Mouse (Mus musculus) embryonic facial prominence, embryonic 10.5 days (tissue): ENCODE data around the gene Trh. TPM values are rescaled to one million over a fixed set of nuclear protein-coding genes. Genes with fewer than 3 reads are reported as not detected.

Experiments
- DNase-seq: peaks from one replicate; pipeline ENCODE4 v3.0.0-alpha.2; 2017; ENCODE audit warnings: low spot score
- H3K27ac ChIP-seq: fragments of 300-500 bp; sonication (generic); replicated peaks from 2 replicates; pipeline ENCODE4 v1.5.1; 2016; ENCODE audit warnings: mild to moderate bottlenecking
- H3K27me3 ChIP-seq: fragments of 300-500 bp; sonication (generic); replicated peaks from 2 replicates; pipeline ENCODE4 v1.6.1; 2016; ENCODE audit warnings: low read depth, mild to moderate bottlenecking; ENCODE audit not compliant: poor library complexity, severe bottlenecking
- H3K36me3 ChIP-seq: fragments of 300-500 bp; sonication (generic); replicated peaks from 2 replicates; pipeline ENCODE4 v1.6.1; 2016; ENCODE audit warnings: mild to moderate bottlenecking, moderate library complexity
- H3K4me1 ChIP-seq: fragments of 300-500 bp; sonication (generic); 2 replicates; pipeline ENCODE4 v1.6.1; 2016
- H3K4me3 ChIP-seq: fragments of 300-500 bp; sonication (generic); 2 replicates; pipeline ENCODE4 v1.5.1; 2016; ENCODE audit warnings: mild to moderate bottlenecking, moderate library complexity
- H3K9me3 ChIP-seq: fragments of 300-500 bp; sonication (generic); 2 replicates; pipeline ENCODE4 v1.6.1; 2016; ENCODE audit warnings: mild to moderate bottlenecking
- WGBS: fragments of 180-500 bp; shearing (Covaris S2); methylation state at CpG from one replicate; pipeline ENCODE4 v1.1.7; 2016; 5-methylcytosine and 5-hydroxymethylcytosine counted together
- polyA plus RNA-seq: library from polyadenylated mRNA; unstranded; fragments of >200 nt; fragmentation: Nextera tagmentation; extraction: Ambion mirVana; gene quantifications from 2 replicates; pipeline ENCODE4 v1.2.1, GENCODE M21; 2016

The Trh gene
- polyA plus RNA-seq, 1 experiment from 2014 or later: 0.45 TPM

DNA sequence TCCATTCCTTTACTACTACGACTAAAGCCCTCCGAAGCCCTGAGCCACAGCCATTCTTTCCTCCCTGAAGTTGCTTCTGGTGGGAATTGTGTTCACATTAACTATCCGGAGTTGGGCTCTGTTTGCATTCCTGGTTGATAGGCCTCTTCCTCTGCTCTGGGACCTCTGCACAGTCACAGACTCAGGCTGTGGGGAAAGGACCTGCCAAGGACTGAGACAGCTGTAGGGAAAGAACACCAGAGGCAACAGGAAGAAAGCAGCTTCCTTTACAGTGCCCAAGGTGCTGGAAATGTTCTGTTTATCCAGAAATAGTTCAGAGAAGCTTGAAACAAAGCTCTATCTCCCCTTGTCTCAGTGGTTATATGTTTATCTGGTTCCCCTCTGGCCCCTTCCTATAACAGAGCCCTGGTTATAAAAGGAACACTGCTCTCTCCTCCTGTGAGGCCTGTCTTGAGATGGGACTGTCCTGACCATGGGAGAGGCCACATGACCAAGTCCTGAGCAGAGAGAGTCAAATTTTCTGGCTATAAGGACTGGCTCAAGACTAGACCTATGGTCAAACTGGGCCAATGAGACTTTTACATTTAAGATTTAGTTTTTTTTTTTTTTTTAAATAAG lies 8.9 kb upstream of the Trh start:
- DNase-seq: no peak
- Histone ChIP-seq H3K9me3 (peaks cover 4% of the 10 kb centered on the region; the same call in 1 of the 2 replicates), H3K27me3 (peaks cover 7% of the 10 kb centered on the region), H3K36me3 (no peaks in the 10 kb centered on the region), H3K4me1 (peaks cover 4% of the 10 kb centered on the region; the same call in 1 of the 2 replicates), H3K27ac (no peak overlapping the region), H3K4me3 (no peak overlapping the region)
- WGBS: 67% methylated on average over 3 of the region's 3 CpGs

DNA sequence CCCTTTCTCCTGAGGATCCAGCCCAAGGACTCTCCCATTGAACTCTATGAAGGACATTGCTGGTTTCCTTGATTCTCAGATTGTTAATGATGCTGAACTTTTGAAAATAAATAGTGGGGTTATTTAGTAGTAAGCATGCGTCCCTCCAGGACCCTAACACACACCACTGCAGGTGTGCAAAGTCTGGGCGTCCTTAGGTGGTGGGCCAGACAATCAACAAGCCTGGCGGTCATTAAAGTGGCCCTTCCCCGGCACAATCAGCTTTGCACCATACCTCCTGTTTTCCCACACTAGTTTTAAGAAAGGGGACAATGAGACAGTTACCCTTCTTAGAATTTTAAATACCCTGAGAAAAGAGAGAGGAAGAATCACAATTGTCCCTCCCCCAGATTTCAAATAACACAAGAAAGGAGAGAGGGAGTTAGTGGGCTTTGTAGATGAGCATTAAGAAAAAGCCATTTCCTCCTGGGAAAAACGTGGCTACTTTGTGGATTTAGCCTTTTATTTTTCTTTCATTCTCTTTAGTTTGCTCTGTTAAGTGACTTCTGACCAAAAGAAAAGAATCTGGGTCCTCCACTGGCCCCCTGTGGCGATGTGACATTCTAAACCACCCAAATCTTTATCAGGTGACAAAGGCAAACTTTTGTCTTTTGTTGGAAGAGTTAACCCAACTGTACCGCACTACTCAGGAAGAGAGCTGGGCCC lies 2.9 kb upstream of the Trh start:
- Histone ChIP-seq H3K36me3 (no peaks in the 10 kb centered on the region), H3K27me3 (peaks cover 67% of the 10 kb centered on the region), H3K9me3 (no peaks in the 10 kb centered on the region), H3K4me3 (no peak overlapping the region), H3K4me1 (peaks cover 29% of the 10 kb centered on the region), H3K27ac (no peak overlapping the region)
- WGBS: 11% methylated on average over 7 of the region's 7 CpGs
- DNase-seq: no peak

DNA sequence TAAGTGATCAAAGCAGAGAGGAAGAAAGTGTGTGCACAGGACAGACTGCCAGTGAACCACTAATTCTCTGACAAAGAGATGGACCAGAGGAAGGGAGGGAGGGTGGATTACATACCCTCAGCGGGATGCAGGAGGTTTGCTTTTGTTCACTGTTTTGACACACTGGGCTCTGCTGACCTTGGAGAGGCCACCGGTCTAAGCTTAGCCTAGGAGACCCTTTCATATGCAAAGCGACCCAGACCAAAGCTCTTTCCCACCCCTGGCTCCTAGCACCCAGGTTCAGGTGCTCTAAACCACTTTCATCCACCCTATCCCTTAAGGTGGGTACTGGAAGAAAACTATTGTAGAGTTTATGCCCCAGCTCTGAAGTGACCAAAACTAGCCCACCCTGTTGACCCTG lies 1.9 kb upstream of the Trh start:
- Histone ChIP-seq H3K27ac (no peak overlapping the region), H3K4me3 (no peak overlapping the region), H3K4me1 (peaks cover 25% of the 10 kb centered on the region), H3K36me3 (no peaks in the 10 kb centered on the region), H3K27me3 (peaks cover 72% of the 10 kb centered on the region), H3K9me3 (no peaks in the 10 kb centered on the region)
- WGBS: 3% methylated on average over 3 of the region's 3 CpGs
- DNase-seq: no peak

DNA sequence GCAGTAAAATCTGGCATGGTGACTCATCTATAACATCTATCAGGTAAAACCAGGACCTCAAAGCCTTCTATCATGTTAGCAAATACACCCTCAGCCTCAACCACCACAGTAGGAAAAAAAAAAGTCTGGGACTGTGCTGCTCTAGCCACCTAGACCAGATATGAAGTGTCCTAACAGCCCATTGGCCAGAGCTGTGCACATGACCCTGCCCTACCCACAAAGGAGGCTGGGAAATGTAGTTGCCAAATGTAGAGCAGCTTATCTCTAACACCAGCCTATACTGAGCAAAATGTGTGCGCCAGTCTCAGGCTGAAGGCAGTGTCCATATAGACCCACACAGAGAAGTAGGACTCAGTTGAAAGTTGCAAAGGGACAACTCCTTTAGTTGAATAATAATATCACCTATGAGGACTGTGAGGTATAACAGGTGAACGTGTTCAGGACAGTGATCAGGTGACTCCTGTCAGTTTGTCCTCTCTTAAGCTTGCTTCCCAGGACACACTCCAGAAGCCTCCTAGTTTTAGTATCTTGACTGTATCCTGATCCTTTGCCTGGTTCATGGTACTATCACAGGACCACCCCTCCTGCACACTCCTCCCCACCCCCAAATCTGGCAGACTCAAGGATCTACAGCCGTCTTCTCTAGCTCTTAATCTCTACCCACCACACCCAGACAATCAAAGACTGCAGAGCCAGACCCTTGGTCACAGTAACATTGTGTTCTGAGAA lies 3.1 kb downstream of the Trh start:
- H3K27ac ChIP-seq: no peak overlapping the region
- no peaks in the 10 kb centered on the region for H3K9me3 ChIP-seq
- H3K4me3 ChIP-seq: no peak overlapping the region
- peaks cover 18% of the 10 kb centered on the region for H3K4me1 ChIP-seq
- H3K27me3 ChIP-seq: peaks cover 45% of the 10 kb centered on the region
- H3K36me3 ChIP-seq: no peaks in the 10 kb centered on the region
- 74% methylated on average over 3 of the region's 3 CpGs for WGBS
- DNase-seq: peak; percentile 19

DNA sequence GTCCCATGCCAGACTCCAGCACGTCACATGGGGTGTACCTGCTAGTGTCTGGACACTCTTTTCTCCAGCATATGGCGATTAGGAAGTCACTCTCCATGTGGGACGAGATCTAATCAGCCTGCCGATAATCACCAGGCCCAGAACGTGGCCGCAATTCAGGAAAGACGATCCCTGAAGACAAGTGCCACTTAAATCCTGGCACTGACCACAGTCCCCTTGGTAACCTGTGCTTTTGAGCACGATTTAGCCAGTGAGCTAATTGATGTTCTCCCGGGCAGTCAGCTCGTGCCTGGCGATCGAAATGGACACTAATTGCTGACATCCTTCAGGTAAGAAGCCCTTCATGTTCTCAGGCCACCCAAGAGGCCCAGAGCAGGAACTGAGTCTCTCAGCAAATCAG lies 9.4 kb downstream of the Trh start:
- no peak overlapping the region for H3K27ac ChIP-seq
- no peaks in the 10 kb centered on the region for H3K36me3 ChIP-seq
- H3K4me3 ChIP-seq: no peak overlapping the region
- no peaks in the 10 kb centered on the region for H3K9me3 ChIP-seq
- no peaks in the 10 kb centered on the region for H3K27me3 ChIP-seq
- H3K4me1 ChIP-seq: peaks cover 5% of the 10 kb centered on the region; the same call in 1 of the 2 replicates
- WGBS: 56% methylated on average over 12 of the region's 12 CpGs
- DNase-seq: peak; percentile 27

DNA sequence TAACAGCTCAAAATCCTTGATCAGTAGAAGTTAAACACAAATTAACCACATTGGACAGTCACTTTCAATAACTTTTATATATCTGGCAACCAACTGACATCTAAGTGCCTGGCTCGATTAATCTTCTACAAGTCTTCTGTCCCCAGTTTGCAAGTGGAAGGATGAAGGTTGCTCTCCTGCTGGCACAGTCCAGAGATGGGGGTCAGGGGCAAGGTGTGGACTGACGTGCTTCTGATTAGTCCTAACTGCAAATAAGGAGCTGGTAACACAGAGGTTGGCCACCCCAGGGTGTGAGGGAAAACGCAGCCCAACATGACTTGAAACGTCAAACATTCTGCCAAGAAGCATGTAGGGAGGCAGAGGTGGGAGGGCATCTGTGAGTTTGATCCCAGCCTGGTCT lies 12.7 kb downstream of the Trh start:
- DNase-seq: no peak
- WGBS: 65% methylated on average over 4 of the region's 4 CpGs
- no peak overlapping the region for H3K27ac ChIP-seq
- no peaks in the 10 kb centered on the region for H3K27me3 ChIP-seq
- no peak overlapping the region for H3K4me3 ChIP-seq
- no peaks in the 10 kb centered on the region for H3K36me3 ChIP-seq
- peaks cover 5% of the 10 kb centered on the region; the same call in 1 of the 2 replicates for H3K4me1 ChIP-seq
- H3K9me3 ChIP-seq: no peaks in the 10 kb centered on the region

DNA sequence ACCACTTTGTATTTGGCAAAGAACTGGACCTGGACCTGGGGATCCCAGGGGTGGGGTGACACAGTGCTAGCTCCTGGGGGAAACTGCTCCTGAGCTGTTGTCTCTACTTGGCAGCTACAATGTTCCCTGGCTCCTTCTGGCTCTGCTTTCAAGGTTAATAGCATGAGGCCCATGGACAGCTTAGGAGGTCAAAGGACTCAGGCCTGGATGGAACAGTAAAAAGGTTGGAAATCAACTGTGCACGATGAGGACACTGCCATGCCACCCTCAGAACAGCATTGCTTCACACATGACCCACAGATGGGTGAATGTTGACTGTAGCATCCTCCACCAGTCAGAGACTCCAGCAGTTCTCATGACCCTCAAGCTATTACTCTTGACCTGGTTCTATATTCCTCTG lies 13.1 kb downstream of the Trh start:
- 58% methylated on average over 1 of the region's 1 CpGs for WGBS
- Histone ChIP-seq H3K4me3 (no peak overlapping the region), H3K4me1 (peaks cover 5% of the 10 kb centered on the region; the same call in 1 of the 2 replicates), H3K27ac (no peak overlapping the region), H3K27me3 (no peaks in the 10 kb centered on the region), H3K36me3 (no peaks in the 10 kb centered on the region), H3K9me3 (no peaks in the 10 kb centered on the region)
- no peak for DNase-seq

DNA sequence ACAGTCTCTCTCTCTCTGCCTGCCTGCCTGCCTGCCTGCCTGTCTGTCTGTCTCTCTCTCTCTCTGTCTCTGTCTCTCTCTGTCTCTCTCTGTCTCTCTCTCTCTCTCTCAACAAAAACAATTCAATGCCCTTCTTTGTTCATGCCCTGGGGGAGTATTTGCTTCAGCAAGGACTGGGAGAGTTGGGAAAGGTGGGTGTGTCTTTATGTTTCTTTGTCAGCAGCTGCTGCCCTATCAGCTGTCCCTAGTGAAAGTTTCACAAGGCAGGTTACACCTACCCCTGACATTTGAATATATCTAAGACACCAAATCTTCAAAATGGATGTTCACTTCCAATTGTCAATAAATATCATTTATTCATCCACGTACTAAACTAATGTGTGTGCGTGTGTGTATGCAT lies 14.9 kb downstream of the Trh start:
- Histone ChIP-seq H3K27ac (no peak overlapping the region), H3K4me1 (no peaks in the 10 kb centered on the region), H3K27me3 (no peaks in the 10 kb centered on the region), H3K4me3 (no peak overlapping the region), H3K36me3 (no peaks in the 10 kb centered on the region), H3K9me3 (no peaks in the 10 kb centered on the region)
- no peak for DNase-seq
- WGBS: 90% methylated on average over 2 of the region's 2 CpGs

DNA sequence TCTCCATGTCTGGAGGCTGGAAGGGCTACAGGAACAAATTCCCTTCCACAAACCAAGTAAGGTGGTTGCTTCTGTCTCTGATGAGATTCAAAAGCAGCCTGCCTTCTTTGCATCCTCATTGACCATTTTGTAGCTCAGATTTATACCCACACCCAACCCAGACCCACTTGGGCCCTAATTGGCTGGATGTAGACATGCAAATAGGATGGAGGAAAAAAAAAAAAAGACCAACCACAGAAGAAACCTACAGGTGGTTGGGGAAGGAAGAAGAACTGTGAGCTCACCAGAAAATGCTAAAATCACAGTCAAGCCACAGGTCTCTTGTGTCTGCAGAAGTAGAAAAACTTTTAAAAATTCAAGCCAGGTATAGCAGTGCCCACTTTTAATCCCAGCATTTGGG lies 15.3 kb downstream of the Trh start:
- no peak for DNase-seq
- Histone ChIP-seq H3K36me3 (no peaks in the 10 kb centered on the region), H3K4me1 (no peaks in the 10 kb centered on the region), H3K27ac (no peak overlapping the region), H3K9me3 (no peaks in the 10 kb centered on the region), H3K4me3 (no peak overlapping the region), H3K27me3 (no peaks in the 10 kb centered on the region)

DNA sequence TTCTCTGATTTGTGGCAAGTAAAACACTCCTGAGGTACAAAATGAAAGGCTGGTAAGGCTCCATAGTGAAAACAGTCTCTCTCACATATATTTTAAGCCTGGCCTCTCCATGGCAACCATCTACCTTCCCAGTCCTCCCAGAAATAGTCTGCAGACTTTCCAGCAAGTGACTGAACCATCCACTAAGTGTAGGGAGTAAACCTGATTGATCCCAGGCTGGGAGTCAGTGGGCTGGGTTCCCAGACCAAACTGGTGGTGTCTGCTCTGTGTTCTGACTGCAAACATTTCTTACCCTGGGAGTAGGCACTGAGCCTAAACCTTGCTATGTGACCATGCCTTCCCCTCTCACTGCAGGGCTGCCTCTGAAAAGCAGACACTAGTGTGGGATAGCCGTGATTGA lies 19.5 kb downstream of the Trh start:
- Histone ChIP-seq H3K27me3 (no peaks in the 10 kb centered on the region), H3K4me3 (no peak overlapping the region), H3K27ac (no peak overlapping the region), H3K4me1 (no peaks in the 10 kb centered on the region), H3K9me3 (no peaks in the 10 kb centered on the region), H3K36me3 (no peaks in the 10 kb centered on the region)
- WGBS: 89% methylated on average over 1 of the region's 1 CpGs
- DNase-seq: no peak

DNA sequence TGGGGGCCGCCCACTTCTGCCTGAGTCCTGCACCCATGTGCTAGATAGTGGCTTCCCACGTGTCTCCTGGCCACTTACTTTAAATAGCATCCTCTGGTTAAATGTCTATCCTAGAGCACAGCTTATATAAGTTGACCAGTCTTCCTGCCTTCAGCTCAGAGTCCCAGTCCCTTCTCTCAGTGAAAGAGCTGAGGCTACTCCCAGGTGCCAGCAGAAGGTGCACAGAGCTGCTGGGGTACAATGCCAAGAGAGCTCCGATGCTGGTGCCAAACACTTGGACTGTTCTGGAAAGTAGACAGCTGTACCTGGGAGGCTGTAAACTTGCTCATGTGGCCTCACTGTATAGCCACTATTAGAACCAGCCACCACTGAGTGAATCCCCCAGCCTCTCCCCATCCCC lies 22.4 kb downstream of the Trh start:
- WGBS: 86% methylated on average over 3 of the region's 3 CpGs
- Histone ChIP-seq H3K4me1 (no peaks in the 10 kb centered on the region), H3K36me3 (no peaks in the 10 kb centered on the region), H3K27ac (no peak overlapping the region), H3K27me3 (no peaks in the 10 kb centered on the region), H3K9me3 (no peaks in the 10 kb centered on the region), H3K4me3 (no peak overlapping the region)
- no peak for DNase-seq

DNA sequence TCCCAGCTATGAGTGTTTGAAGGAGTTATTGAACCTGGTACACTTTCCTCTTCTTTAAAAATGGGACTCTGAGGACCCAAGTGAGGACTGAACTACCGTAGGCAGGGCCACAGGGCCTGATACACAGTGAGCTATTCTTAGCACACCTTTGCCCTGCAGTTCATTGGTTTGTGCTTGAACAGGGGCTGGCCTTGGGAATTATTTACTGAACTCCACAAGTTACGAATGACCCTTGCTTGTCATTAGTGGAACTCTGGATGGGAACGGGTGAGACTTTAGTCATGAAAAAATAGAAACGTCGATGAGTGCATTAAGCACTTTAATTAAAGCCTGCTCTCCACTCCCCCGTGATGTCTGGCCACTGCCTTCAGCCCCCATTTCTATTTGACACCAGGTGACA lies 22.8 kb downstream of the Trh start:
- 82% methylated on average over 6 of the region's 6 CpGs for WGBS
- H3K27ac ChIP-seq: no peak overlapping the region
- H3K36me3 ChIP-seq: no peaks in the 10 kb centered on the region
- no peaks in the 10 kb centered on the region for H3K27me3 ChIP-seq
- H3K4me3 ChIP-seq: no peak overlapping the region
- no peaks in the 10 kb centered on the region for H3K9me3 ChIP-seq
- no peaks in the 10 kb centered on the region for H3K4me1 ChIP-seq
- DNase-seq: no peak

DNA sequence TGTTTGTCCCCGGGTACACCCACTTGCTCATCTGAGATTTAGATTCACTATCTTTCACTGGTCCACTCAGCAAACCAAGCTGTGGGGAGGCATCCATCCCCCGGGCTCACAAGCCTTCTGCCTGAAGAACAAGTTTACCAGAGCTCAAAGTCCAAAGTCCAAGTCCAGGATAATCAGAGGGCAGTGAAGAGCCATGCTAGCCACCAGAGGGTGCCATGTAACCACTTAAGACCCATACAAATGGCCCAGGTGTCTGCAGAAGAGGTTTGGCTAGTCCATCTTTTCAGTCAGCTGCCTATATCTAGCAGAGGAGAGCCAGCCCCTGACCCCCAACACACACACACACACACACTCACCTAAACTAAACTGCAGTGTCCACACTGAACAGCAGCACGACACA lies 25.0 kb downstream of the Trh start:
- 43% methylated on average over 3 of the region's 3 CpGs for WGBS
- Histone ChIP-seq H3K9me3 (no peaks in the 10 kb centered on the region), H3K4me3 (no peak overlapping the region), H3K27me3 (no peaks in the 10 kb centered on the region), H3K27ac (no peak overlapping the region), H3K36me3 (no peaks in the 10 kb centered on the region), H3K4me1 (0 out of 2 replicates have a peak, but pooled peaks cover 4% of the 10 kb centered on the region)
- DNase-seq: peak; percentile 49
